Mouse (Mus musculus): ENCODE measurements around the gene Tent5b.

Tent5b gene

GRCm38 (mm10) chr4:133479458-133480184 lies at the start of gene Tent5b:
TSS of gene Tent5b (plus strand) at chr4:133480132.
- DNase-seq = peak; percentile 96

- DNase-seq = no peak
Measured at GRCm38 (mm10) chr4:133431508-133431907, 48.4 kb upstream of the Tent5b start.

GRCm38 (mm10) chr4:133432560-133433171 lies 47.3 kb upstream of the Tent5b start:
- no peak for DNase-seq

GRCm38 (mm10) chr4:133435921-133436320 lies 44.0 kb upstream of the Tent5b start:
- DNase-seq = no peak

- DNase-seq = peak; percentile 36
Measured at GRCm38 (mm10) chr4:133439460-133440376, 40.2 kb upstream of the Tent5b start.

GRCm38 (mm10) chr4:133440377-133440795 lies 39.5 kb upstream of the Tent5b start:
- no peak for DNase-seq

- no peak for DNase-seq
Measured at GRCm38 (mm10) chr4:133442194-133442593, 37.7 kb upstream of the Tent5b start.

- no peak for DNase-seq
Measured at GRCm38 (mm10) chr4:133443085-133443484, 36.8 kb upstream of the Tent5b start.

- DNase-seq = no peak
Measured at GRCm38 (mm10) chr4:133445727-133446126, 34.2 kb upstream of the Tent5b start.

- no peak for DNase-seq
Measured at GRCm38 (mm10) chr4:133447366-133447765, 32.6 kb upstream of the Tent5b start.

GRCm38 (mm10) chr4:133447967-133448366 lies 32.0 kb upstream of the Tent5b start:
- no peak for DNase-seq

- no peak for DNase-seq
Measured at GRCm38 (mm10) chr4:133448708-133449388, 31.1 kb upstream of the Tent5b start.

GRCm38 (mm10) chr4:133449726-133450125 lies 30.2 kb upstream of the Tent5b start:
- DNase-seq = peak; percentile 82

GRCm38 (mm10) chr4:133451536-133451935 lies 28.4 kb upstream of the Tent5b start:
- peak; percentile 93 for DNase-seq

GRCm38 (mm10) chr4:133452433-133452832 lies 27.5 kb upstream of the Tent5b start:
- DNase-seq = no peak

GRCm38 (mm10) chr4:133458044-133458443 lies 21.9 kb upstream of the Tent5b start:
- peak; percentile 69 for DNase-seq

GRCm38 (mm10) chr4:133460006-133460405 lies 19.9 kb upstream of the Tent5b start:
- DNase-seq = no peak

- no peak for DNase-seq
Measured at GRCm38 (mm10) chr4:133460796-133461325, 19.1 kb upstream of the Tent5b start.

- no peak for DNase-seq
Measured at GRCm38 (mm10) chr4:133461362-133461761, 18.6 kb upstream of the Tent5b start.

GRCm38 (mm10) chr4:133463184-133463583 lies 16.7 kb upstream of the Tent5b start:
- DNase-seq = no peak

GRCm38 (mm10) chr4:133468080-133468479 lies 11.9 kb upstream of the Tent5b start:
- peak; percentile 80 for DNase-seq

- DNase-seq = no peak
Measured at GRCm38 (mm10) chr4:133469122-133469521, 10.8 kb upstream of the Tent5b start.

Measured in thymus, postnatal 4 days (tissue).